Mouse (Mus musculus): ENCODE data around the gene Card14. TPM values are rescaled to one million over a fixed set of nuclear protein-coding genes. Genes with fewer than 3 reads are reported as not detected.

Gene Card14
- total and polyA plus RNA-seq, 3 experiments, result 0.16 to 1.1 TPM; not detected in 1

- no peak for TF ChIP-seq GABPA (IDR thresholded peaks at IDR 0.05; ENCODE audit: insufficient replicate concordance, low read depth, low read length)
Measured at GRCm38 (mm10) chr11:119390271-119391231, 83.0 kb downstream of the Card14 start (continued).

GRCm38 (mm10) chr11:119391386-119392000, 83.9 kb downstream of the Card14 start:
- no peaks in the 10 kb centered on the region for H3K79me2 ChIP-seq (replicated peaks; ENCODE audit: control insufficient read depth, extremely low read depth, insufficient read depth, poor library complexity, severe bottlenecking)
- no peak for DNase-seq (ENCODE audit: extremely low read depth)
- no peak for TF ChIP-seq TCF12 (IDR thresholded peaks at IDR 0.05; ENCODE audit: low read depth, low read length)
- TF ChIP-seq MYC (IDR thresholded peaks at IDR 0.05; ENCODE audit: low read depth, low read length), result no peak
- no peak for TF ChIP-seq KAT2A (IDR thresholded peaks at IDR 0.05; ENCODE audit: insufficient replicate concordance, low read length)
- TF ChIP-seq PAX5 (IDR thresholded peaks at IDR 0.05; ENCODE audit: low read length), result no peak
- TF ChIP-seq MAFK (IDR thresholded peaks at IDR 0.05; ENCODE audit: insufficient replicate concordance, low read length), result no peak
- TF ChIP-seq POLR2A (IDR thresholded peaks at IDR 0.05; ENCODE audit: low read depth, low read length), result no peak
- dilution Hi-C loops (cut with MboI; ENCODE audit: extremely low pct_ligation_motif_present, extremely low pct_unique_long_range_greater_than_20kb, low sequenced_read_pairs) (no loop called here), in situ Hi-C loops (cut with MboI; ENCODE audit: low pct_ligation_motif_present, low pct_unique_long_range_greater_than_20kb, low sequenced_read_pairs) (no loop called here)
- H3K4me3 ChIP-seq (replicated peaks in 1 of 3; ENCODE audit: low read depth in 2 of 3, low read length in 2 of 3, poor library complexity in 1 of 3), result peak overlapping the region; percentile 9 to 77 (median 22)
- peaks cover 7 to 13% of the 10 kb centered on the region in 2 experiments for H3K36me3 ChIP-seq (replicated peaks in 1 of 2; ENCODE audit: control insufficient read depth in 1 of 2, insufficient read depth in 1 of 2, low read length in 1 of 2)
- peak overlapping the region; percentile 39 for H3K4me2 ChIP-seq (ENCODE audit: insufficient read depth, low read depth, poor library complexity, severe bottlenecking)
- peak overlapping the region; percentile 28; the same call in 1 of the 2 replicates for H3K27ac ChIP-seq (ENCODE audit: insufficient read depth, low read depth)
- no peaks in the 10 kb centered on the region for H3K9me3 ChIP-seq (replicated peaks; ENCODE audit: low read length)
- peak overlapping the region; percentile 90 for H3K9ac ChIP-seq (ENCODE audit: insufficient read depth, low read depth)
- peaks cover 18 to 36% of the 10 kb centered on the region in 2 experiments for H3K4me1 ChIP-seq (ENCODE audit: control insufficient read depth in 1 of 2, insufficient read depth in 2 of 2)
- H3K27me3 ChIP-seq (replicated peaks), result peaks cover 71% of the 10 kb centered on the region

GRCm38 (mm10) chr11:119392001-119392614, 84.5 kb downstream of the Card14 start:
- dilution Hi-C loops (cut with MboI; ENCODE audit: extremely low pct_ligation_motif_present, extremely low pct_unique_long_range_greater_than_20kb, low sequenced_read_pairs) (no loop called here), in situ Hi-C loops (cut with MboI; ENCODE audit: low pct_ligation_motif_present, low pct_unique_long_range_greater_than_20kb, low sequenced_read_pairs) (no loop called here)
- Histone ChIP-seq H3K9me3 (replicated peaks; ENCODE audit: low read length) (no peaks in the 10 kb centered on the region), H3K4me2 (ENCODE audit: insufficient read depth, low read depth, poor library complexity, severe bottlenecking) (peak overlapping the region; percentile 39), H3K27ac (ENCODE audit: insufficient read depth, low read depth) (peak overlapping the region; percentile 26), H3K4me1 (ENCODE audit: control insufficient read depth in 1 of 2, insufficient read depth in 2 of 2) (peaks cover 18 to 36% of the 10 kb centered on the region in 2 experiments), H3K9ac (ENCODE audit: insufficient read depth, low read depth) (peak overlapping the region; percentile 41), H3K4me3 (replicated peaks in 1 of 3; ENCODE audit: low read depth in 2 of 3, low read length in 2 of 3, poor library complexity in 1 of 3) (peak overlapping the region; percentile 9 to 22 (median 22)), H3K27me3 (replicated peaks) (peaks cover 72% of the 10 kb centered on the region), H3K79me2 (replicated peaks; ENCODE audit: control insufficient read depth, extremely low read depth, insufficient read depth, poor library complexity, severe bottlenecking) (no peaks in the 10 kb centered on the region), H3K36me3 (replicated peaks in 1 of 2; ENCODE audit: control insufficient read depth in 1 of 2, insufficient read depth in 1 of 2, low read length in 1 of 2) (peaks cover 7 to 15% of the 10 kb centered on the region in 2 experiments)
- DNase-seq (ENCODE audit: extremely low read depth), result peak; percentile 82
- 0 out of 2 replicates have a peak, but pooled peaks have one; percentile 40 for TF ChIP-seq RCOR1 (conservative IDR thresholded peaks at IDR 0.05; ENCODE audit: low read depth, low read length)
- TF ChIP-seq TBP (conservative IDR thresholded peaks at IDR 0.05; ENCODE audit: low read depth, low read length), result peak; percentile 71; the same call in 1 of the 2 replicates
- no peak for TF ChIP-seq NRF1 (IDR thresholded peaks at IDR 0.05; ENCODE audit: low read depth, low read length)
- no peak for TF ChIP-seq CHD2 (IDR thresholded peaks at IDR 0.05; ENCODE audit: low read length)
- TF ChIP-seq SMC3 (IDR thresholded peaks at IDR 0.05; ENCODE audit: low read depth, low read length), result no peak
- no peak for TF ChIP-seq CTCF (conservative IDR thresholded peaks at IDR 0.05 in 1 of 2, IDR thresholded peaks at IDR 0.05 in 1 of 2; ENCODE audit: low read depth in 2 of 2, low read length in 2 of 2)
- peak; percentile 67; the same call in 1 of the 2 replicates for TF ChIP-seq NELFE (IDR thresholded peaks at IDR 0.05; ENCODE audit: low read depth, low read length)
- 0 out of 2 replicates have a peak, but pooled peaks have one; percentile 10 for TF ChIP-seq UBTF (IDR thresholded peaks at IDR 0.05; ENCODE audit: low read depth, low read length)
- no peak for TF ChIP-seq BHLHE40 (IDR thresholded peaks at IDR 0.05; ENCODE audit: low read depth, low read length)
- peak; percentile 61; the same call in 1 of the 2 replicates for TF ChIP-seq MAZ (IDR thresholded peaks at IDR 0.05; ENCODE audit: low read depth, low read length)
- TF ChIP-seq JUND (conservative IDR thresholded peaks at IDR 0.05; ENCODE audit: low read depth, low read length), result no peak
- TF ChIP-seq EP300 (IDR thresholded peaks at IDR 0.05; ENCODE audit: low read length), result no peak
- peak; percentile 78 for TF ChIP-seq SIN3A (IDR thresholded peaks at IDR 0.05; ENCODE audit: low read length)
- no peak for TF ChIP-seq RAD21 (IDR thresholded peaks at IDR 0.05; ENCODE audit: low read depth, low read length)
- TF ChIP-seq KAT2A (IDR thresholded peaks at IDR 0.05; ENCODE audit: insufficient replicate concordance, low read length), result no peak
- TF ChIP-seq HCFC1 (IDR thresholded peaks at IDR 0.05; ENCODE audit: low read depth, low read length), result peak; percentile 35; the same call in 1 of the 2 replicates
- TF ChIP-seq MYC (IDR thresholded peaks at IDR 0.05; ENCODE audit: low read depth, low read length), result 0 out of 2 replicates have a peak, but pooled peaks have one; percentile 27
- TF ChIP-seq ZMIZ1 (IDR thresholded peaks at IDR 0.05; ENCODE audit: low read depth, low read length), result peak; percentile 73
- 0 out of 2 replicates have a peak, but pooled peaks have one; percentile 58 for TF ChIP-seq TCF12 (IDR thresholded peaks at IDR 0.05; ENCODE audit: low read depth, low read length)
- TF ChIP-seq ZC3H11A (IDR thresholded peaks at IDR 0.05; ENCODE audit: low read depth, low read length), result no peak
- TF ChIP-seq MAFK (IDR thresholded peaks at IDR 0.05; ENCODE audit: insufficient replicate concordance, low read length), result no peak
- no peak for TF ChIP-seq GABPA (IDR thresholded peaks at IDR 0.05; ENCODE audit: insufficient replicate concordance, low read depth, low read length)
- TF ChIP-seq ZNF384 (IDR thresholded peaks at IDR 0.05; ENCODE audit: low read depth, low read length), result no peak

Data from CH12.LX (cell line).